Mouse (Mus musculus) naive thymus-derived CD4-positive, alpha-beta T cell, adult 2 months (primary cell): Measurements from ENCODE around the gene Zbtb1.

Experiments used
- DNase-seq: peaks from one replicate; pipeline ENCODE4 v3.0.0-alpha.2; 2011; ENCODE audit warnings: low read depth

Zbtb1 gene

GRCm38 (mm10) chr12:76369978-76370830 is at the start of gene Zbtb1:
TSS of gene Zbtb1 (plus strand) at chr12:76370266.
- DNase-seq, result peak; percentile 84

- peak; percentile 38 for DNase-seq
These were observed 45.2 kb upstream of the Zbtb1 start, which contains the start of gene Akap5 for GRCm38 (mm10) chr12:76324679-76325431. TSS of gene Akap5 (plus strand) at chr12:76324891.

DNA sequence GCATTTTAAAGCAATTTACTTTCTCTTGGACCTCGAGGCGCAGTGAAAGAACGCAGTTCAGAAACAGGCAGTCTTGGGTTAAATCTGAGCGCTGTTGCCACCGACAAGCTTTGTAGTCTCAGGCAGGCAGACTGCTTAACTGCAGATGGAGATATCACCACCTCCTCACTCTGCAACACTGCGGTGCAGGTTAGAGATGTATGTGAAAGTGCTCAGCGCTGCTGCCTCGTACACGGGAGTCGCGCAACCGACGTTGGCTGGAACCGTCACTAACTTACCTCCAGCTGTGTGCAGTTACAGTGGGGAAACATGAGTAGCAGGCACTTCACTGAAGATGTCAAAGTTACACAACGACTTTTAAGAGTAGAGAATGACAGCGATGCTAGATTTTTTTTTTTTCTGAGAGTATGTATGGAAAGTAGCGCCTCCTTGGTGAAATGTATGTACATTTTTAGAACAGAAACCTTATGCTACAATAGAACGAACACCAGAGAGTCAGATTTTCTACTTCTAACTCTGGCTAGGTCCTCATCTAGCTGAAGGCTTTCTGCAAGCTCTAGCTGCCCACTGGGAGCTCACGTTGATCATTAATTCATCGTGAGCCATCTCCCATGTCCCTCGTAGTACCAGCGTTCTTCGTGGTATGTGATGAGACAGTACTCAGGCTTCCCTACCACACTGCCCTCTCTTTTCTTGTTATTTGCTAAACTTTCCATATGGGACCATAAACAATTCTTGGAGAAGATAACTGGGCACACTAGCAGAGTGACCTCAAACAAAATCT is 43.4 kb upstream of the Zbtb1 start:
- DNase-seq, result no peak

- no peak for DNase-seq
These were observed 41.3 kb upstream of the Zbtb1 start for GRCm38 (mm10) chr12:76328567-76329354.

DNA sequence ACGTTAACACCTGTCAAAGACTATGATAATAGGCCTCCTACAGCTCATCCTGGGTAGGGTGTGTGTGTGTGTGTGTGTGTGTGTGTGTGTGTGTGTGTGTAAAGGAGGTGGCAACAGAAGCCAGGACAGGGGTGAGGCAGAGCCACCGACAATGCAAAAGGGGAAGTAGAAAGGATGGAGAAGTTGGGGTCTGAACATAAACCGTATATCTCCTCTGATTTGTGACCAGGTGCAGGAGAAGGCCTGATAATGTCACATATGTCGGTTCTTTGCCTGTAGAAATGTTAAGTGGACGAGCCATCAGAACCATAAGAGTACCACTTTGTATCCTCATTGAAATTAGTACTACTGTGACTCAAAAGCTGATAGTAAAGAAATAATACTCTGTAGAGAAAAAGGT is 36.4 kb upstream of the Zbtb1 start:
- DNase-seq, result no peak

- no peak for DNase-seq
These were observed 34.4 kb upstream of the Zbtb1 start for GRCm38 (mm10) chr12:76335641-76336040.

DNA sequence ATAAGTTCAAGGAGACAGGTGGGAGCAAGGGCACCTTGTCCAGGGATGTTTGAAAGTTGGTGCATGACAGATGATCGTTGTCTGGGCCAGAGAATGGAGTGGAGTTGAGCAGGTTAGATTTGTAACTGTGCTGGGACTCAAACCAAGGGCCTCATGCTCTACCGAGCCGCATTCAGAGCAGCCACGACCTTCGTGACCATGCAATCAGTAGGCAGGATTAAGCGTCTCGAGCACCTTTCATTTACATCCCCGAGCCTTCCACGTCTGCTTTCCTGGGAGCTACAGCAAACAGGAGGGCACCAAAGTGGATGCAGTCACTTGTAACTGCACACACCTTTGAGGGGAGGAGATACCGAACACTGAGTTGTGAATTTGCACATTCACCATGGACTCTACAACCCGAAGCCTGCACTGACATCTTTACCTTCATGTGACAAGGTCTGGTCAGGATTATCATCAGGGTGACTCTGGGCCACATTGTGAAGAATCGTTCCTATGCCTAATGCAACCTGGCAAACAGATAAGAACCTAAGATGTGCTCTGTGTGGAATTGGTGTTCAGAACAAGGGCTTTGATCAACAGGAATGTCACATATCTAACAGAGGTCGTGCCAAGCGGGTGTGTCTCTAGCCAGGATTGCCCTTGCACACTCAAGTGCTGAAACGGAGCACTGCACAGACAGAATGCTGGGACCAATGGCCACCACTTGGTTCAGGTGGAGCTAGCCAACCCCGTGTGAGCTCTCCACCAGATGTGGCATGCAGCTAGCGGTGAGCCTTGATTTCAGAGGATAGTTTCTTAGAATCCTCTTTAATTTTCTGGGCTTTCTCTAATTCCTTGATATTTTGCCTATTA is 33.7 kb upstream of the Zbtb1 start:
- DNase-seq, result no peak

DNA sequence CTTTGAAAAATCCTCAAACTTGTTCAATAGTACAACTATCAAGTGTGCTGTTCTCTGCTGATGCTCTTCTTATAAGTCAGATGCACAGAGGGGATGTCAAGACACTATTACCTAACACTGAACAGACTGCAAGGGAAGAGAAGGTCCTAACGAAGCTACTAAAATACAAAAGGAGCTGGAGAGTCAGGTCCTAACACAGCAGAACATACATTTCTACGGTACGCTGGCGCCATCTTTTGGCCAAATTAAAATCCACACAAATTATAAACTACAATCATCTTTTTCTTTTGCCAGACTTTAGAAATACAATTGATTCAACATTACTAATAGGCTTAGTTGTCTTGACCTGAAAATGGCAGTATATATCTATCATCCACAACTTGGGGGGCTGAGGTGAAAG is 29.0 kb upstream of the Zbtb1 start:
- peak; percentile 80 for DNase-seq

DNA sequence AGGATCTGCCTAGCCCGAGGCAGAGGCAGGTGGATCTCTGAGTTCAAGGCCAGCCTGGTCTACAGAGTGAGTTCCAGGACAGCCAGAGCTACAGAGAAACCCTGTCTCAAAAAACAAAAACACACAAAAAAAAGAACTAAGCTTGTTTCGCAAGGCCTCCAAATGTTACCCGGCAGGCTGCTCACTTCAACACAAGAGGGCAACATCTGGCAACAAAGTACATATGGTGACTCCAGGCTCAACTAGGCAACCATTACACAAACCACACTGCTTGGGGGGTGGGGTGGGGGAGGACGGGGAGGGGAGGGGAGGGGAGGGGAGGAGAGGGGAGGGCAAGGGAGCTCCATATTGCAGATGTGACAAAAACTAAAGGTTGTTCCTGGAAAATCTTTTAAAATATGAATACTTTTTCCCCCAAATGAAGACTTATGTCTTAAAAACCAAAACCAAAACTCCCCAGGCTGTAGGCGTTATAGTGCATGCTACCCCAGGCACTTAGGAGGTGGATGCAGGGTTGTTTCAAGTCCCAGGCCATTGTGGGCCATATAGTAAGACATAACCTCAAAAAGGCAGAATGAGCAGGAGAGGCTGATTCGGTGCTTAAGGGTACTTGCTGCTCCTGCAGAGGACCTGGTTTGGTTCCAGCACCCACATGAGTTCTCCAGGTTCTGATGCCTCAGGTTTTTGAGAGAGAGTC is 24.2 kb upstream of the Zbtb1 start:
- DNase-seq, result peak; percentile 80

GRCm38 (mm10) chr12:76349680-76350220 is 20.3 kb upstream of the Zbtb1 start:
- no peak for DNase-seq

GRCm38 (mm10) chr12:76360868-76361267 is 9.2 kb upstream of the Zbtb1 start:
- no peak for DNase-seq

GRCm38 (mm10) chr12:76361405-76362302 is 8.4 kb upstream of the Zbtb1 start:
- peak; percentile 76 for DNase-seq

DNA sequence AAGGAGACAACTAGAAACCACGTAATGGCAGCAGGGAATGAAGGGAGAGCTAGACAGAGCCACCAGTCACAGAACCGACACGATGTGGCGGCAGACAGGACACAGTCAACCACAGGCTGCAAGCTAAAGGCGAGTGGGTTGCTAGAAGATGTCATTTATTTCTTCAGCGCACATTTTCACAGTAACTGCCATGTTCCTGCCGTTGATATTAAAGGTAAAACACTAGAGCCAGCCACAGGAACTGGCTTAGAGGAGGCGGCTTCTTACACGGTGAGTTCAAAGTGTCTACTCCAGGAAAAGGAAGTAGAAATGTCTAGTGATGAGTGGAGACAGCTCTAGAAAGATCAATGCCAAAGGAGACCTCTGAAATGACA is 7.8 kb upstream of the Zbtb1 start:
- peak; percentile 85 for DNase-seq

DNA sequence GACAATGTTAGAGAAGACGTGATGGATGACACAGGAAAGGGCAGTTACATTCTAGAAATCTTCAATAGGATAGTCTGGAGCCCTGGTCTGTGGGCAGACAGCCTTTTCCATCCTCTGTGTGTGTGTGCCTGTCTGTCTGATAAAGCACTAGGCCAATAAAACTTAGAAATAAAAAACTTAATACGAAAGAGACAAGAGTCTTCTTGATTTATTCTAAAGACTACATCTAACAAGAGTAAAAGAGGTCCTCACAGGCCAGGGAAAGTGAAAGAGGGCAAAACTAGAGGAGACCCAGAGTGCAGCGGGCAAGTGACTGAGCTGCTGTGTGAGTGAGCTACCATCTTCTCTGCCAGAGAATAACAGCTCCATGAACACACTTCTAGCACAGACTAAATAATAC is 3.8 kb upstream of the Zbtb1 start:
- peak; percentile 38 for DNase-seq

DNA sequence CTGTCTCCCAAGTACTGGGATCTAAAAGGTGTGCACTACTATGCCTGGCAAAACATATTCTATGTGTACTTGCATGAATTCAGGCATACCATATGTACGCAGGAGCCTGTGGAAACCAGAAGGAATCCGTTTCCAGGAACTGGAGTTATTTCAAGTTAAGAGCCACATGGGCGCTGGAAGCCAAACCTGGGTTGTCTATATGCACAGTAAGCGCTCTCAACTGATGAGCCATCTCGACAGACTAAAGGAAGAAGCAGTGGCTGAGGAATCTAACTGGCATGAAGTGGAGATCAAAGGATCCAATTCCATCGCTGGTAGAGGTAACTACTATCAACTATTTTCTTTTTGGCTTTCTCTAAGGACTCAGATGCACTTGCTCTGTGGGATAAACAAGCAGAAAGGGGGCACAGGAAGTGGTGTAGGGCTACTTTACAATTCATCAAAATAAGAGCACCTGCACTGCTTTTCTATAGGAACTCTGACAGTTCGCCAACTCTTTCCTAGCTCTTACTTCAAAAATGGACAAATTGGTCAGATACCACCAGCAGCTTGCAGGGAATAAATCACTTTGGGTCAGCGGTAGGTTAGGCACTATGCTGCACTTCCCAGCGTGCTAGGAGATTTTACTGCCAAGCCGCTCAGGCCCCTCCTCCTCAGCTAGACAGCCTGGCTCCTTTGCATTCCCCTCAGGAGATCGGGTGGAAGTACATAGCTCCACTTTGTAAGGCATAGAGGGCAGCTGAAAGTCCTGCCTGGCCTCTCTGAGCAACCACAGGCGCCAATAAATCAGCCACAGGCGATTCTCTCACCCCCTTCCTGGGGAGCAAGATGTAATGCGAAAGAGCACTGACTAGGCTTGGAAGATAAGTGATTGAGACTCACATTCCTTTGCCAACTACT is 2.7 kb upstream of the Zbtb1 start:
- peak; percentile 71 for DNase-seq

- DNase-seq, result peak; percentile 46
These were observed 1.8 kb upstream of the Zbtb1 start for GRCm38 (mm10) chr12:76368201-76368789.

GRCm38 (mm10) chr12:76368790-76369205 is 1.3 kb upstream of the Zbtb1 start:
- peak; percentile 60 for DNase-seq
